Mouse (Mus musculus) mouse embryonic stem cell (cell line): ENCODE results near the gene Vmp1.

Experiments used
- in situ Hi-C, 2 experiments: fragments of 300-500 bp; cut with MboI; formaldehyde crosslinking; loops; 1 replicate in 1 of 2; 3 replicates in 1 of 2; pipeline ENCODE4 v1.14.3; 2019 to 2020; ENCODE audit warnings: low sequenced_read_pairs in 2 of 2, low pct_unique_long_range_greater_than_20kb in 1 of 2, mixed read lengths in 1 of 2; ENCODE audit not compliant: unreplicated experiment in 1 of 2

Gene Vmp1

DNA sequence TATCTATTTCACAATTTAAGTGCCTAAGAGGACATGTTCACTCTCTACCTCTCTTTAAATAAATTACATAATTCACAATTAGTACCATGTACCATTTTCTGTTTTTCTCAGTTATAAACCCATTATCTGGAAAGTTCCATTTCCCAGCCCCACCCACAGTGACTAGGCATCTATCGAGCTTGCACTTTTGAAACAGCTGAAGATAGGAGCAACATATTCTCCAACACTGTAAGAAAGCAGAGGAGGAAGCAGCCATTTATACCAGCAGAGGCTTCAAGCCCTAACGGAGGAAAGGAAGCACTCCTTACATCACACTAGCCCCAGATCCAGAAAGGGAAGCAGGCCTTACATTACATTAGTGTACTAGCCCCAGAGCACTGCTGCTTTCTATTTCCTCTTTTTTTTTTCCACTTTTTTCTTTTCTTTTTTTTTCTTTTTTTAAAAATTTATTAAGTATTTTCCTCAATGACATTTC lies 69.5 kb downstream of the Vmp1 start:
- in situ Hi-C loops, result no loop called here

DNA sequence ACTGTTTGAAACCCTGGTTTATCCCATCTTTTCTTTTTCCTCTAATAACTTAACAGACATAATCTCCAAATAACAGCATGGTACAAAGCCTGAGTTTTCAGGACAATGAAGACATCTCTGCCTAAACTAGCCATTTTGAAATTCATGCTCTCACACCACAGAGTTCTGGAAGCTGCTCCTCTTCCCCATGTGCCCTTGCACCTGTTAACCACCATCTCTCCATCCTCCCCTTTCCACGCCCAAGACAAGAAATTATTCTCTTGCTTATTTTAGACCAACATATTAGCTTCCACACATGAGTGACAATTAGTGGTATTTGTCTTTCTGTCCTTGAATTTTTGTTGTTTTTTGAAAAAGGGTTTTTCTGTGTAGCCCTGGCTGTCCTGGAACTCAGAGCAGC lies 71.6 kb downstream of the Vmp1 start:
- in situ Hi-C loops, result no loop called here

DNA sequence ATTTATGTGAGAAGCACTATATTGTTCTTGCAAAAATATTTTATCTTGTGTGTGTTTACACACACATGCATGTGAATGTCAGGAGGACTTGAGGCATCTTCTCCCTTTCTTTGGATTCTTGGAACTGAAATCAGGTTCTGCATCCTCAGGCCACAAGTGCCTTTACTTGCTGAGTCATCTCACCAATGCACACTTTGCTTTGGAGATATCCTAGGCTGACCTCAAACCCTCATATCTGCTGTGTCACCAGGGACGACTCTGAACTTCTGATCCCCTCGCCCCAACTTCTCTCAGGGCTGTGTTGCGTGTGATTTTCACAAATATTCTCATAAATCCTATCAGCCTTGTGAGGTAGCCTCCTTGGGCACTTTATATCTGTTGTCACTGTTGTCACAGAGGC lies 73.4 kb downstream of the Vmp1 start:
- in situ Hi-C loops, result no loop called here

DNA sequence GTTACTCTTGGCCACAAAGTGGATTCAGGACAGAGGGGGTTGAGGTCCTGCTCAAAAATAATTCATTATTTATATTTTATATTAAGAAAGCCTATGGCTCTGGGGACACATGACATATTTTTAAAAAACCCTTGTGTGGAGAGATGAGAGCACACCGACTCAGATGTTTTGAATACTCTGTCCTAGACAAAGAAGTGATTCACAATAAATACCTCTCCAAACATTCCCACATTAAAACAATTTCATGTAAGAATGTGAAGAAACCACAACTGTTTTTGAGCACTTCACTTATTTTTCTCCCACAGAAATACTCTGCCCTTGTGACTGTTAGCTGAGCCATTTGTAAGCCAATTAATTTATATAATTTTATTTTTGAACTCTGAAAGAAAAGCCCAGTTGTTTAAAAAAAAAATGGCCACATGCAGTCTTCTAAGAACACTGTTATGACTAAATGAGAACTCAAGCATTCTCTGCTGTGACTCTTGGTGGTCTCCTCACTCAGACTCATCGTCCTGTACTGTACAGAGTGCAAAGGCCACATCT lies 75.8 kb downstream of the Vmp1 start:
- in situ Hi-C loops, result no loop called here

DNA sequence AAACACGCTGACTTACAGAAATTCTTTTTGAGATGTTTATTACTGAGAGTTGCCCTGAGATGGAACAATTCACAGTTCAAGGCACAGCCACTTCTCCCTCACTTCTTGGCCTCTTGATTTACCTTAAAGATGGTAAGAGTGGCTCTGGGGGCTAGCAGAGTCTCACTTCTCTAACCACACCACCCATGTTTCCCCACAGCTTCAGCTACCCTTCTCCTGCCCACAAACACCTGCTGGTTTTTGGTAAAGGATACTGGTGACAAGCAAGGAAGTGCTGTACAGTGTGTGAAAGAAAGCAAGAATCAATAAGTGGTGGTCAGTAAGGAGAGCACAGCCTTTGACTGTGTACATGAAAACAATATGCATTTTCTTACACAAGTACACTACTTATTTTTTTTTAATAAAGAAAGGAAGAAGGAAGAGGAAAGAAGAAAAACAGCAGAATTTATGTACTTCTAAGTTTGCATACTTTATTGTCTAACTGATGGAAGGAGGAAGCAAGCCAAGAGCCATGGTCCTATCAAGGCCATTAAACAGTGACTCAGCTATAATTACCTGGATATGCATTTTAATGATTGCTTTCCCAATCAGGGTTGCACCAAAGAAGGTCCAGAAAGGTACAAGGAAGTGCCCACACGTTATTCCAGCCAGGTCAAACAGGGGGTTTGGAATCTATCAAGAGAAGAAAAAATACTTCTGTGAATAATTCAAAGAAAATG lies 76.9 kb downstream of the Vmp1 start:
- in situ Hi-C loops, result no loop called here

DNA sequence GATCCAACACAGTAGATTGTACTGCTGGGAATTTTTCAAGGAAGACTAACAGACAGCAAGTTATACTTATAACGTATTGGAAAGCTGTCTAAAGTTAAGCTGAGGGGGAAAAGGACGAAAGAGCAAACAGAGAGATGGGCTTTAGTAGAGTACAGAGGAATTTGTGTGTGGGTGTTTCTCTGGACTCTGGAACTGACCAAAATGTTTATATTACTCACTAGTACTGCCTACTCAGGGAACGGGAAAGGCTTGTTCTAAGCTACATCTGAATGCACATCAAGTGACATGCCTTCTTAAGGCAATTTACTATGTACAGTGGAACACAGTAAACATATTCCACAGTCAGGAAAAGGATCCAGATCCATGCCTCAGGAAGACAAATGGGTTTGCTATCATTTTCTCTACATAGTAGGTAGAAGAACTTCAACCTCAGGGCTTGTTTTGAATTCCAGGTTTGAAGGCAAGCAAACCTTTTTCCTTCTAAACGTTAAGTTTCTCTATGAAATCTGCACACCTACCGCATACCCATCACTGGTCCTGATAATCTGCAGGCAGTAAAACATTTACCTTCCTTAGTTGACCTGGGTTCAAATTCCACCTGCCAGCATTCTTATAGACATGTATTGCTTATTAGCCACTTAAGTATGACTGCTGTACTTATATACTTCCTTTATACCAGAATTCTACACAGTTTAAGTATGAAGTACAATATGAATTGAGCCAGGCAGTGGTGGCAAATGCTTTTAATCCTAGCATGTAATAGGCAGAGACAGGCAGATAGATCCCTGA lies 78.7 kb downstream of the Vmp1 start:
- in situ Hi-C loops, result no loop called here

DNA sequence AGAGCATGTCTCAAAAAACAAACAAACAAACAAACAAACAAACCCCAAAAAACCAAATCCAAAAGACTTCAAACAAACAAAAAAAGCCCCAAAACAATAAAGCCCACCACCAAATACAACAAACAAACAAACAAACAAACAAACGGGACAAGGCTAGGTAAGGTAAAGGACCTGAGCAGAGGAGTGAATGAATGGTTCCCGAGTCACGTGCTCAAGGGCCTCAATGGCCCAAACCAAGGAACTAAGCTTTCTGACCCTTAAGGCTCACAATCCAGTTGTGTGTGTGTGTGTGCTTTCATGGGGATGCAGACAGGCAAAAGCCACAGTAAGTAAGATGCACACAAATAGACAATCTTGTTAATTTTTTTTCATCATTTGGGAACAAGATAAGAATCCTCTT lies 79.3 kb downstream of the Vmp1 start:
- in situ Hi-C loops, result no loop called here

DNA sequence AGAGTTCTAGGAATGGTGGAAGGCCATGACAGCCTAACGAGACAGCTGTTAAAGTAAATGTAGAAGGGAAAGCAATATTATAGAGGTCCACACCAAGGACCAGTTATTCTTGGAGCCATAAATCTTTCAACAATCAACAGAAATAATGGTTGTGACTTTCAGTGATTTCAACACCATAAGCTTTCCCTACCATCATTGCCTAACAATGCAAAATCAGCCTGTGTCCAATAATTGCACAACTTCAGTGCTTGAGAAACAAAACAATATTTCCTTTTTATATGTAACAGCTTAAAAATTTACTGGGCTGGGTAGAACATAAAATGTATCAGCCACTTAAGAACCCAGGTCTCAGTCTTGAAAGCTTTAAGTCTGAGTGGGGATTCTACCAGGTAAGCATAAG lies 79.9 kb downstream of the Vmp1 start:
- in situ Hi-C loops, result no loop called here

DNA sequence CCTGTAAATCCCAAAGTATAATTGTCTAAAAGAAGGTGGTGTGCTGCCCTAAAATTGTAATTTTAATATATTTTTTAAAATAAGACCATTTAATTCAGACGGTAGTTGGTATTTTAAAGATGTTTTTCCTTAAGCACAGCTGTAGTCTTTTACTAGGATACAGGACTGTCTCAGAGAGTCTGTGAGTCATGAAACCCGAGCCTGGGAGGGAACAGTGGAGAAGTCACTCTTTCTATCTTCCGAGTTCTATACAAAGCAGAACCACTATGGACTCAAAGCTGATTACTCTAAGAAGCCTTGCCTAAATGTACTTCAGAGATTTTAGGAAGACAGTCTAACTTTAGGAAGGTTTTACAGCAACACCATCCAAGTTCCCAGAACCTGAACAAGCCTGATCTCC lies 81.5 kb downstream of the Vmp1 start:
- in situ Hi-C loops, result no loop called here

DNA sequence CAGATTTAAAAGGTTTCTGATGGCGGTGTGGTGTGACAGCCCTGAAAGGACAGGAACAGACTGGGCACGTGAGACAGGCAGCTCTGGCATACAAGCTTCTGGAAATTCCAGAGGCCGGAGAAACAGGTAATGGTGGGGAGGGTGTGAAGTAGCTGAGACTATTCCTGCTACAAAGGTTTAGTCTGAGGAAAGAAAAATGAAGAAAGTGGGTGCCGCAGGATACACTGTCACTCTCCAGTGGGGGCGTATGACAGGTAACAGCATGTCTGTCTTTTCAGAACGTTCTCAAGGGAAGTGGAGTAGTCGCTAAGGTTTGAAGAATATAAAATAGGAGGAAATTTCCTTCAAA lies 83.5 kb downstream of the Vmp1 start:
- in situ Hi-C loops, result no loop called here

DNA sequence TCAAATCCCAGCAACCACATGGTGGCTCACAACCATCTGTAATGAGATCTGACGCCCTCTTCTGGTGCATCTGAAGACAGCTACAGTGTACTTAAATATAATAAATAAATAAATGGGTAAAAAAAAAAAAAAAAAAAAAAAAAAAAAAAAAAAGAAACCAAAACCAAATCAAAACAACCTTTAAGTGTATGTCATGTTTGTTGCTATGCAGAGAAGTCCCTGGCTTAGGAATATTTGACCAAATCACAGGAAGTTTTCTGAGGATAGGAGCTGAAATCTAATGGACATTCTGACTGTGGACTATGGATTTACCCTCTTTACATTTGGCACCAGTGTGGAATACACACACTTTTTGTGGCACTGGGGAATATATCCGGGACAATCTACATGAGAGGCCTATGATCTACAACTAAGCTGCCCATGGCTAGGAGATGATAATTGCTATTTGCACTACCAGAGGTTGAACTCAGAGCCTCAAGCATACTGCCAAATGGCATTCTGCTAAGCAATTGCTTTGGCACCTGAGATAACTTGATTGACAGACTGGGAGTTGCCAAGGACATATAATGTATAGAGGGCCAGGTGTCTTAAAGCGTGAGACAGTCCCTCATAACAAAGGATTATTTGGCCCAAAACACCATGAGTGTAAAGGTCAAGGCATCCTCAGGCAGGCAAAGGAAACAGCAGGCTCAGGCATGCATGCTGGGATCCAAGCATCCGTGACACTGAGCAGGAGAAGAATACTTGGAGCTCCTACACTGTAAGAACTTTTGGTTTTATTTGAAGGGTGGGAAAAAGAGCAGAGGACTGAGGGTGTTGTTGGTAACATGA lies 84.0 kb downstream of the Vmp1 start:
- in situ Hi-C loops, result no loop called here

DNA sequence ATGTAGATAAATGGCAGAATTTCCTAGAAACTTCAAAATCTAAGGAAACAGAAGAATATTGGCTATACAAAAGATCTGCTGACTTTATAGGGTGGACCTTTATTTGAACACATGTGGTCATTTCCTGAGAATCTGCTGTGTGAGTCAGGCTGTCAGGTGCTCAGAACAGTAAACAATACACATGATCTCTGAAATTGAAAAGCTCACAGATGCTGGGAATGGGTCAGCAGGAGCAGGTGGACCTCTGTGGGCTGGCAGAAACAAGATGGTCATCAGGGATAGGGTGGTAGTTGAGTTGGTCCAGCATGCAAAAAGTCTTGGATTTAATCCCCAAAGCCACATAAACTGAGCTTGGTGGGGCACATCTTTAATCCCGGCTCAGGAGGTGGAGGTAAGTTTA lies 85.1 kb downstream of the Vmp1 start:
- in situ Hi-C loops, result no loop called here

DNA sequence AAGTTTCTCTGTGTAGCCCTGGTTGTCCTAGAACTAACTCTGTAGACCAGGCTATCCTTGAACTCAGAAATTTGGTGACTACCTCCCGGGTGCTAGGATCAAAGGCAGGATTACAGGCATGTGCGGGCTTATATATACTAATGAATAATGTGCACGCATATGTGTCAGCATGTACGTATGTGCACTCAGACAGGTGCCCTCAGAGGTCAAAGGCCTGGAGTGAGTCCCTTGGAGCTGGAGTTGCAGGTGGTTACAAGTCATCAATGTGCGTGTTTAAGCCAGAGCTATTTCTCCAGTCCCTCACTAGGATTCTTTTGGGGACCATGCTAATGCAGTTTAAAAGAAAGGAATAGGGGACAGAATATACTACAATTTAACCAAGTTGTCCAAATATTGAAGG lies 85.5 kb downstream of the Vmp1 start:
- in situ Hi-C loops, result no loop called here

DNA sequence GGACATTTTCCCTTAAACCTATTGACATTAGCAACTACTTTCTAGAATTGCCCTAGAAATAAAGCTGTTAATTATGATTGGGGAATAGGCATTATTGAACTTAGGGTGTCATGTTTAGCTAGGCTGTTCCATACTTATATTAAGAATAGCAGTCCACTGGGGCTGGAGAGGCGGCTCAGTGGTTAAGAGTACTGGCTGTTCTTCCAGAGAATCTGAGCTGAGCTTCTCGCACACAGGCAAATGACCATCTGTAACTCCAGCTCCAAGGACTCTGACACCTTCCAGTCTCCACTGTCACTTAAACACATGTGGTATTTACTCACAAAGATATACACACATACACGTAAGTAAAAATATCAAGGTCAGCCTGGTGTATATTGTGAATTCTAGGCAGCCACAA lies 86.7 kb downstream of the Vmp1 start:
- in situ Hi-C loops, result no loop called here

DNA sequence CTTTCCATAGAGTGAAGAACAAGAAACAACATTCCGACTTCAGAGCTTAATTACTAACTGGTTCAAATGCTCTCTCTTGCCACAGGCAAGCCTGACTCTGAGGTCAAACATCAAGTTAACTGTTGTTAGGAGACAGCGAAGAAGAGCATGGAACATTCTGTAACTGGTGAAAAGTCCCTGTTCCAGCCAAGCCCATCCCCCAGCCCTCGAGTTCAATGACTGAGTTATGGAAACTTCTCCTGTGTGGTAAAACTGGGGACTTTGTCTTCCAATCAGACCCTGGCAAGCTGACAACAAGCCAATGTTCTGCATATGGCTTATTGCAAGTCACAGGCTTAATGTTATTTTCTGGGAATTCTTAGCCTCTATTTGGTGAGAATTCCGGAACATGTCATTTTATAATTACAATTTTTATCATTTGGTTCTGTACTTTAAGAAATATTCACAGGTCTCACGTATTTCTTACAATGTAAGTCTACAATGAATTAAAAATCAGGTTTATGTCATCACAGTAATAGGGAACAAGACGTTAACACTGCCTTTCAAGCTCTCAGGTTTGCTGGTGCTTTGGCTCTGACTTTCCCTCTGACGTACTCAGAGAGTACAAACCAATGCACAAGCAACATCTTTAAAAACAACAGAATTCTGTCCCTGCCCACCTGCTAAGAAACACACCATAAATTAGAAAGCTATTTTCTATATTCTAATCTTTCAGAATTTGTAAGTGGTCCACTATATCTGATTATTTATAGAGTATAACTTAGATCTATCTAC lies 87.3 kb downstream of the Vmp1 start:
- in situ Hi-C loops, result no loop called here

DNA sequence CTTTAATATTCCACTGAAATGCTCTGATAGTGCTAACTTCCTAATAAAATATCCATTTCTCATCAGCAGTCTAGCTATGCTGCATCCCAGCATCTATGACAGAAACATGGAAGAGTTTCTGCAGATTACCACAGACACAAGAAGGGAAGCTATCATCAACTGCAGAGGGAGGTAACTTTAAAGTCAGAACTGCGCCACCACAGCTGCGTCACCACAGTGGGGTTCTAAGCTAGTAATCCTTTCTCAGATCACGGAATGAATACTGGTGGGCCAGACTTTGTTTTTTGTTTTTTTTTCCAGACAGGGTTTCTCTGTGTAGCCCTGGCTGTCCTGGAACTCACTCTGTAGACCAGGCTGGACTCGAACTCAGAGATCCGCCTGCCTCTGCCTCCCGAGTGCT lies 88.3 kb downstream of the Vmp1 start:
- in situ Hi-C loops, result no loop called here

DNA sequence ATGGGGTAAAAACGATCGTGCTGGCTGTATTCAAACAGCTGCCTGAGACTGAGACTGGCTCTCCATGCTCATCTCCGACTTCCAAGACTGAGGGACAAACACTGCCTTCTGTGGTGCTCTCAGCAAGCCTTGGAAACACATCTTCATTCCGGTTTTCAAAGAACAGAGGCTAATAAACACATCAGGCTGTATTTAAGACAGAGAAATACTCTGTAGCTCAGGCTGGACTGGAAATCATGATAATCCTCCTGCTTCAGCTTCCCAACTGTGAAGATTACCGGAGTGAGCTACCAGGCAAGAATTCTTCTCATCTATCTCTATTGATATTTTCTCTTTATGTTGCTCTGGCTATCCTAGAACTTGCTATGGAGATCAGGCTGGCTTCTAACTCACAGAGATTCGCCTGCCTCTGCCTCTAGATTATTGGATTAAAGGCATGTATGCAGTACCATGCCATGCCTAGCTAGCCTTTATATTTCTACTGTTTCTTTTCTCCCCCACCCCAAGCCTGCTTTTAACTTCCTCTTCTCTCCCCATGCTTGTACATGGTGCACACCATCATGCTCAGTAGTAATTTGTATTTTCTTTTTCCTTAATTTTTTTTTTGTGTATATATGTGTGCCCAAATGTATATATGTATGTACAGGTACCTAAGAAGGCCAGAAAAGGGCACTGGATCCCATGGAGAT lies 89.3 kb downstream of the Vmp1 start:
- in situ Hi-C loops, result no loop called here

DNA sequence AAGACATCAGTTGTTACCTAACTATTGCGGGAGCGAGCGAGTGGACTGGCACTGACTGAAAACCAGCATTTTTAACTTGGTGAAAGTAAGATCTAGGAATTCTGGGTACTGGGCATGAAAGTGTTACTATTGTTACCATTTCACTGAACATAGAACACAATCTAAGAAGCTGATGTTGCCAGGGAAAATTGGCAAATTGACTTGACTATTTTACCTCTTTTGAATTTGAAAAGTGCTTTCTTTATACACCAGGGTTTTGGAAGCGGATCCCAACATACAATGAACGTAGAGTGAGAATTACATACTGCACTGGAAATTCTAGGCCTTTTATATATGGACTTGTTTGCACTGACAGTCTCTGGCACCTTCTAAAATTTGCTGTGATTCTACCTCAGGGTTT lies 90.2 kb downstream of the Vmp1 start:
- in situ Hi-C loops, result no loop called here
